Mouse (Mus musculus): ENCODE measurements at regions not wholly inside any gene's neighbourhood (a gene's known extent, or its start where the extent isn't known, plus 50 kb on each side); places are given as distances from the start of the nearest gene placed in this dataset.

- TF ChIP-seq CTCF (IDR thresholded peaks at IDR 0.05; ENCODE audit: low read depth, low read length) (no peak), POLR2A (IDR thresholded peaks at IDR 0.05; ENCODE audit: borderline replicate concordance, low read depth, low read length) (no peak)
These were observed 177.3 kb upstream of the Camk1g start for GRCm38 (mm10) chr1:193547356-193547755.
